Mouse (Mus musculus) liver, embryonic 16.5 days (tissue): ENCODE results near the gene Aar2. TPM values are rescaled to one million over a fixed set of nuclear protein-coding genes. Genes with fewer than 3 reads are reported as not detected.

Experiments
- ATAC-seq: fragments of 200-750 bp; cut with Nextera tagmentation; 2 replicates; pipeline ENCODE4 v1.8.0; 2017; ENCODE audit warnings: low read depth, mild to moderate bottlenecking, moderate number of reproducible peaks, moderate library complexity
- H3K27ac ChIP-seq: fragments of 300-500 bp; sonication (generic); 2 replicates; pipeline ENCODE4 v1.5.1; 2014; ENCODE audit warnings: mild to moderate bottlenecking, low read length
- H3K27me3 ChIP-seq: fragments of 300-500 bp; sonication (generic); 2 replicates; pipeline ENCODE4 v1.6.1; 2014; ENCODE audit warnings: low read depth, low read length, mixed read lengths; ENCODE audit not compliant: control insufficient read depth, insufficient read depth
- H3K36me3 ChIP-seq: fragments of 300-500 bp; sonication (generic); 2 replicates; pipeline ENCODE4 v1.6.1; 2014; ENCODE audit warnings: mild to moderate bottlenecking; ENCODE audit not compliant: control insufficient read depth, insufficient read depth
- H3K4me1 ChIP-seq: fragments of 300-500 bp; sonication (generic); 2 replicates; pipeline ENCODE4 v1.6.1; 2014; ENCODE audit warnings: low read depth, low read length, mixed read lengths; ENCODE audit not compliant: control insufficient read depth
- H3K4me2 ChIP-seq: fragments of 300-500 bp; sonication (generic); 2 replicates; pipeline ENCODE4 v1.6.1; 2014; ENCODE audit warnings: low read depth, low read length, mixed read lengths
- H3K4me3 ChIP-seq: fragments of 300-500 bp; sonication (generic); 2 replicates; pipeline ENCODE4 v1.5.1; 2014; ENCODE audit warnings: low read depth, mild to moderate bottlenecking, low read length
- H3K9ac ChIP-seq: fragments of 300-500 bp; sonication (generic); 2 replicates; pipeline ENCODE4 v1.6.1; 2014; ENCODE audit warnings: low read depth, low read length
- H3K9me3 ChIP-seq: fragments of 300-500 bp; sonication (generic); replicated peaks from 2 replicates; pipeline ENCODE4 v1.6.1; 2016; ENCODE audit warnings: low read length; ENCODE audit not compliant: control insufficient read depth
- WGBS: fragments of 180-500 bp; shearing (Covaris S2); extraction: QIAGEN DNeasy Blood & Tissue Kit; methylation state at CpG from one replicate; pipeline ENCODE4 v1.1.7; 2014; ENCODE audit not compliant: insufficient replicate concordance; 5-methylcytosine and 5-hydroxymethylcytosine counted together
- polyA plus RNA-seq: library from polyadenylated mRNA; unstranded; fragments of >200 nt; fragmentation: Nextera tagmentation; extraction: Ambion mirVana; gene quantifications from 2 replicates; pipeline ENCODE4 v1.2.1, GENCODE M21; 2015

Aar2 gene
- polyA plus RNA-seq, 1 experiment from 2014 or later: 12.4 TPM

GRCm38 (mm10) chr2:156518306-156518705 is 29.1 kb upstream of the Aar2 start:
- no peak overlapping the region for H3K27ac ChIP-seq
- no peak overlapping the region for H3K4me2 ChIP-seq
- no peak overlapping the region for H3K9ac ChIP-seq
- no peak overlapping the region for H3K4me3 ChIP-seq
- no peaks in the 10 kb centered on the region for H3K36me3 ChIP-seq
- H3K9me3 ChIP-seq: no peaks in the 10 kb centered on the region
- H3K27me3 ChIP-seq: no peaks in the 10 kb centered on the region
- 58% methylated on average over 6 of the region's 6 CpGs for WGBS
- no peaks in the 10 kb centered on the region for H3K4me1 ChIP-seq
- no peak for ATAC-seq

- WGBS: 71% methylated on average over 5 of the region's 5 CpGs
- Histone ChIP-seq H3K27me3 (no peaks in the 10 kb centered on the region), H3K9ac (no peak overlapping the region), H3K4me1 (no peaks in the 10 kb centered on the region), H3K4me3 (no peak overlapping the region), H3K36me3 (no peaks in the 10 kb centered on the region), H3K9me3 (no peaks in the 10 kb centered on the region), H3K27ac (no peak overlapping the region), H3K4me2 (no peak overlapping the region)
- no peak for ATAC-seq
Measured at GRCm38 (mm10) chr2:156519584-156519983, 27.8 kb upstream of the Aar2 start.

- H3K9me3 ChIP-seq: no peaks in the 10 kb centered on the region
- 39% methylated on average over 11 of the region's 11 CpGs for WGBS
- H3K4me2 ChIP-seq: no peak overlapping the region
- H3K9ac ChIP-seq: no peak overlapping the region
- no peak overlapping the region for H3K27ac ChIP-seq
- H3K27me3 ChIP-seq: no peaks in the 10 kb centered on the region
- no peaks in the 10 kb centered on the region for H3K36me3 ChIP-seq
- ATAC-seq: no peak; the same call in 1 of the 2 replicates
- H3K4me3 ChIP-seq: no peak overlapping the region
- no peaks in the 10 kb centered on the region for H3K4me1 ChIP-seq
Measured at GRCm38 (mm10) chr2:156522994-156523393, 24.4 kb upstream of the Aar2 start.

- Histone ChIP-seq H3K27me3 (no peaks in the 10 kb centered on the region), H3K9me3 (no peaks in the 10 kb centered on the region), H3K4me2 (no peak overlapping the region), H3K4me3 (no peak overlapping the region), H3K4me1 (no peaks in the 10 kb centered on the region), H3K27ac (no peak overlapping the region), H3K9ac (no peak overlapping the region), H3K36me3 (no peaks in the 10 kb centered on the region)
- 25% methylated on average over 3 of the region's 3 CpGs for WGBS
- ATAC-seq: no peak
Measured at GRCm38 (mm10) chr2:156524078-156524477, 23.3 kb upstream of the Aar2 start.

GRCm38 (mm10) chr2:156529726-156530125 is 17.7 kb upstream of the Aar2 start:
- H3K27ac ChIP-seq: no peak overlapping the region
- no peak overlapping the region for H3K4me3 ChIP-seq
- no peak overlapping the region for H3K9ac ChIP-seq
- H3K9me3 ChIP-seq: no peaks in the 10 kb centered on the region
- H3K4me2 ChIP-seq: no peak overlapping the region
- ATAC-seq: no peak
- no peaks in the 10 kb centered on the region for H3K36me3 ChIP-seq
- no peaks in the 10 kb centered on the region for H3K4me1 ChIP-seq
- WGBS: 53% methylated on average over 2 of the region's 2 CpGs
- no peaks in the 10 kb centered on the region for H3K27me3 ChIP-seq

- Histone ChIP-seq H3K36me3 (no peaks in the 10 kb centered on the region), H3K4me3 (no peak overlapping the region), H3K9ac (no peak overlapping the region), H3K9me3 (no peaks in the 10 kb centered on the region), H3K27me3 (no peaks in the 10 kb centered on the region), H3K4me2 (no peak overlapping the region), H3K4me1 (no peaks in the 10 kb centered on the region), H3K27ac (no peak overlapping the region)
- no peak for ATAC-seq
- WGBS: 55% methylated on average over 2 of the region's 2 CpGs
Measured at GRCm38 (mm10) chr2:156533160-156533559, 14.2 kb upstream of the Aar2 start.

- no peak for ATAC-seq
- no peak overlapping the region for H3K27ac ChIP-seq
- no peaks in the 10 kb centered on the region for H3K27me3 ChIP-seq
- H3K4me1 ChIP-seq: no peaks in the 10 kb centered on the region
- WGBS: 55% methylated on average over 7 of the region's 7 CpGs
- H3K4me2 ChIP-seq: no peak overlapping the region
- H3K9me3 ChIP-seq: no peaks in the 10 kb centered on the region
- H3K36me3 ChIP-seq: no peaks in the 10 kb centered on the region
- no peak overlapping the region for H3K9ac ChIP-seq
- H3K4me3 ChIP-seq: no peak overlapping the region
Measured at GRCm38 (mm10) chr2:156538817-156539555, 8.4 kb upstream of the Aar2 start.

- Histone ChIP-seq H3K9me3 (no peaks in the 10 kb centered on the region), H3K4me3 (no peak overlapping the region), H3K27ac (no peak overlapping the region), H3K4me1 (no peaks in the 10 kb centered on the region; the same call in 1 of the 2 replicates), H3K4me2 (no peak overlapping the region), H3K36me3 (no peaks in the 10 kb centered on the region), H3K9ac (no peak overlapping the region), H3K27me3 (no peaks in the 10 kb centered on the region)
- no peak for ATAC-seq
- 62% methylated on average over 7 of the region's 7 CpGs for WGBS
Measured at GRCm38 (mm10) chr2:156540991-156541390, 6.4 kb upstream of the Aar2 start.

GRCm38 (mm10) chr2:156542410-156542809 is 5.0 kb upstream of the Aar2 start:
- no peak overlapping the region for H3K4me2 ChIP-seq
- no peaks in the 10 kb centered on the region; the same call in 1 of the 2 replicates for H3K4me1 ChIP-seq
- no peaks in the 10 kb centered on the region for H3K36me3 ChIP-seq
- no peaks in the 10 kb centered on the region for H3K9me3 ChIP-seq
- H3K4me3 ChIP-seq: no peak overlapping the region
- H3K27me3 ChIP-seq: no peaks in the 10 kb centered on the region
- H3K9ac ChIP-seq: no peak overlapping the region
- H3K27ac ChIP-seq: no peak overlapping the region
- WGBS: 65% methylated on average over 8 of the region's 8 CpGs
- no peak for ATAC-seq
